Mouse (Mus musculus): ENCODE results near the gene Emilin1. TPM values are rescaled to one million over a fixed set of nuclear protein-coding genes. Genes with fewer than 3 reads are reported as not detected.

Gene Emilin1
- polyA plus RNA-seq, 1 experiment from 2014 or later, result 59.7 TPM

DNA sequence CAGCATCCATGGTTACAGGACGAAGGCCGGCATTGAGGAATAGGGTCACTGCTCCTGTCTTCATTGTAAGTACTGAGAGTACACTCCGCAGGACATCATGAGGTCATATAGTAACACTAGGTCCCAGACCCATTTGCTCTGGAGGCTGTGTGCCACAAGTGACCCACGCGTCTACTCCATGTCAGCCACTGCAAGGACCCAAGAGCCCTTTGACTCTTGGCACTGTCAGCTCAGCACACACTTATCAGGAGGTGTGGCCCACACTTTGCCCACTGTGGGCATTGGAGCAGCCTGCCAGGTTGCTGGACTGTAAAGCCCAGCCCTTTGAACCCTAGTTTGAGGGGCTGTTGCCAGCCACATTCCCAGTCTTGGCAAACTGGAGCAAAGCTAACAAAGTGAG, 12.0 kb downstream of the Emilin1 start:
- ATAC-seq (ENCODE audit: insufficient read depth, low FRiP score, low TSS enrichment), result no peak
- no peak overlapping the region for H3K27ac ChIP-seq (ENCODE audit: low read depth, low read length)

DNA sequence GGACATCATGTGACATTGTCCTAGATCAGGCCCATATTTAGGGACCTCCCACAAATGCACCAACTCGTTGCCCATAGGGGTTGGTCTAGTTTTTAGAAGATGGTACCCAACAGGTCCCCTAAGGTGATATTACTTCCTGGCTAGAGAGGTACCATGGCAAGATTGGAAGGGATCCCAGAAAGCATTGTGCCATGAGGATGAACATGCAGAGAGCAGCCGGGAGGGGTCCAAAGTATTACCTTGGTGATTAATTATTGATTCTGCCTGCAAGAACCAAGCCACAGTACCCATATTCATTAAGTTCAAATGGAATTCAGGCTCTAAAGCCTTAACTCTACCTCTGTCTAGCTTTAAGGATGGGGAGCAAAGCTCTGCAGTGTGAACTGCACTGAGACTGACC, 12.9 kb downstream of the Emilin1 start:
- no peak overlapping the region for H3K27ac ChIP-seq (ENCODE audit: low read depth, low read length)
- H3K9ac ChIP-seq (ENCODE audit: low read length), result no peak overlapping the region
- ATAC-seq (ENCODE audit: insufficient read depth, low FRiP score, low TSS enrichment) (no peak), DNase-seq (ENCODE audit: low spot score) (no peak)
- no peaks in the 10 kb centered on the region for H3K27me3 ChIP-seq (ENCODE audit: control insufficient read depth, insufficient read depth, low read length)
- H3K4me1 ChIP-seq (ENCODE audit: control insufficient read depth, insufficient read depth, low read length), result peaks cover 8% of the 10 kb centered on the region
- no peaks in the 10 kb centered on the region for H3K36me3 ChIP-seq (ENCODE audit: control insufficient read depth, insufficient read depth, low read length)
- no peak overlapping the region for H3K4me3 ChIP-seq (ENCODE audit: low read depth, low read length)
- WGBS, result 82% methylated on average over 2 of the region's 2 CpGs
- no peak overlapping the region for H3K4me2 ChIP-seq (ENCODE audit: low read depth)
- no peaks in the 10 kb centered on the region for H3K9me3 ChIP-seq (ENCODE audit: control insufficient read depth, low read length)

More for the DNA sequence above, 12.0 kb downstream of the Emilin1 start:
- 95% methylated on average over 5 of the region's 5 CpGs for WGBS
- Histone ChIP-seq H3K4me1 (ENCODE audit: control insufficient read depth, insufficient read depth, low read length) (peaks cover 8% of the 10 kb centered on the region), H3K9me3 (ENCODE audit: control insufficient read depth, low read length) (no peaks in the 10 kb centered on the region), H3K36me3 (ENCODE audit: control insufficient read depth, insufficient read depth, low read length) (no peaks in the 10 kb centered on the region), H3K4me3 (ENCODE audit: low read depth, low read length) (no peak overlapping the region), H3K9ac (ENCODE audit: low read length) (no peak overlapping the region), H3K4me2 (ENCODE audit: low read depth) (no peak overlapping the region), H3K27me3 (ENCODE audit: control insufficient read depth, insufficient read depth, low read length) (no peaks in the 10 kb centered on the region)
- DNase-seq (ENCODE audit: low spot score), result no peak

DNA sequence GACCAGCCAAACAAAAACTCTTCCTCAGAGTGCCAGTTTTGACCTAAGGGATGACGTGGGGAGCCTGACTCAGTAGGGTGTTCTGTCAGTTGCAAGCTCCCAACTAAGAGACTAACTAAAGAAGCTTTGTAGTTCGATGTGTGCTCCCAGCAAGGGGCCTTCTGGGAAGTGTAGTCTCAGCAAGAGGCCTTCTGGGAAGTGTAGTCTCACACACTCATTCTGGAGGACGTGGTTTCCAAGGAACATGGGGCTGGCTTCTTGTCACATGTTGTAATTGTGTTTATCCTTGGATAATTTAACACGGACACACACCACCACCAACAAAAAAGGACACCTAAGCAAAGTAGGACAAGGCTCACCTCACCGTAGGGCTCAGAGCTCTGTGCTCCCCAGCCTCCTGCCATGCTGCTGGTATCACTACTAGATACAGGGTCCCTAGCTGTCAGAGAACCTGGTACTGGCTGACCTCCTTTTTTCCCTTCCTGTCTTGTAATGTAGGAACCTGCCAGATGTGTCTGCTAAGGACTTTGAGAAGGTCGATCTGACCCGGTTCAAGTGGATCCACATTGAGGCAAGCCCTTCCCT, 14.8 kb downstream of the Emilin1 start:
- H3K9ac ChIP-seq (ENCODE audit: low read length), result no peak overlapping the region
- H3K9me3 ChIP-seq (ENCODE audit: control insufficient read depth, low read length), result no peaks in the 10 kb centered on the region
- H3K4me1 ChIP-seq (ENCODE audit: control insufficient read depth, insufficient read depth, low read length), result no peaks in the 10 kb centered on the region
- no peaks in the 10 kb centered on the region for H3K36me3 ChIP-seq (ENCODE audit: control insufficient read depth, insufficient read depth, low read length)
- no peak overlapping the region for H3K27ac ChIP-seq (ENCODE audit: low read depth, low read length)
- no peaks in the 10 kb centered on the region for H3K27me3 ChIP-seq (ENCODE audit: control insufficient read depth, insufficient read depth, low read length)
- 41% methylated on average over 7 of the region's 7 CpGs for WGBS
- no peak overlapping the region for H3K4me3 ChIP-seq (ENCODE audit: low read depth, low read length)
- peak overlapping the region; percentile 29 for H3K4me2 ChIP-seq (ENCODE audit: low read depth)
- ATAC-seq (ENCODE audit: insufficient read depth, low FRiP score, low TSS enrichment) (0 out of 2 replicates have a peak, but pooled peaks have one; percentile 41), DNase-seq (ENCODE audit: low spot score) (no peak)

DNA sequence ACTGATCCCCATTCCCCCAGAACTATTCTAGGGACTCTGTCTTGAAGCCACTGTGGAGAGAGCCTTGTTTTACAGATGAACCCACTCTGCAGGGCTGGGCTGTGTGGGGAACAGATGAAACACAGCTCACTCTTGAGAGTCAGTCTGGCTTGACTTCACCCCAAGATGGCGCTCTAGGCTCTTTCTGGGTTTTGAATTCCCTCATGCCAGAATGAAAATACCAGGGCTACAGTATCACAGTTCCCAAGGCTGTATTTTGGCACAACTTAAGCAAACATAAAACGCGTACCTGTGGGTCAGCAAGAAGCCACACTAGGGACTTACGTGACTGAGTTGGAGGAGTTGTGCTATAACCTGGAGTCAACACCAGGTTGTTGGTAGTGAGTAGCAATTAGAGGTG, 16.9 kb downstream of the Emilin1 start:
- ATAC-seq (ENCODE audit: insufficient read depth, low FRiP score, low TSS enrichment), result no peak

DNA sequence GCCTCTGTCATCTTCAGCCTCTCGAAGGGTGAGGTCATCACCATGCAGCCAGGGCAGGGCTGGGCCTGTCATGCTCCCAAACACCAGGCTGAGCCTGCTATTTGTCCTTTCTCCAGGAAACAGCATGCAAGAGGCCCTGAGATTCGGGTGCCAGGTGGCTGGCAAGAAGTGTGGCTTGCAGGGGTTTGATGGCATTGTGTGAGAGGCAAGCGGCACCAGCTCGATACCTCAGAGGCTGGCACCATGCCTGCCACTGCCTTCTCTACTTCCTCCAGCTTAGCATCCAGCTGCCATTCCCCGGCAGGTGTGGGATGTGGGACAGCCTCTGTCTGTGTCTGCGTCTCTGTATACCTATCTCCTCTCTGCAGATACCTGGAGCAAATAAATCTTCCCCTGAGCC, 17.6 kb downstream of the Emilin1 start:
- WGBS, result 86% methylated on average over 6 of the region's 6 CpGs
- H3K4me3 ChIP-seq (ENCODE audit: low read depth, low read length), result no peak overlapping the region
- H3K4me1 ChIP-seq (ENCODE audit: control insufficient read depth, insufficient read depth, low read length), result no peaks in the 10 kb centered on the region
- ATAC-seq (ENCODE audit: insufficient read depth, low FRiP score, low TSS enrichment) (no peak), DNase-seq (ENCODE audit: low spot score) (no peak)
- H3K9me3 ChIP-seq (ENCODE audit: control insufficient read depth, low read length), result no peaks in the 10 kb centered on the region
- no peaks in the 10 kb centered on the region for H3K27me3 ChIP-seq (ENCODE audit: control insufficient read depth, insufficient read depth, low read length)
- no peak overlapping the region for H3K9ac ChIP-seq (ENCODE audit: low read length)
- no peak overlapping the region for H3K4me2 ChIP-seq (ENCODE audit: low read depth)
- no peaks in the 10 kb centered on the region for H3K36me3 ChIP-seq (ENCODE audit: control insufficient read depth, insufficient read depth, low read length)
- H3K27ac ChIP-seq (ENCODE audit: low read depth, low read length), result no peak overlapping the region

More for the DNA sequence above, 16.9 kb downstream of the Emilin1 start:
- Histone ChIP-seq H3K4me3 (ENCODE audit: low read depth, low read length) (no peak overlapping the region), H3K4me1 (ENCODE audit: control insufficient read depth, insufficient read depth, low read length) (no peaks in the 10 kb centered on the region), H3K4me2 (ENCODE audit: low read depth) (no peak overlapping the region), H3K27me3 (ENCODE audit: control insufficient read depth, insufficient read depth, low read length) (no peaks in the 10 kb centered on the region), H3K9me3 (ENCODE audit: control insufficient read depth, low read length) (no peaks in the 10 kb centered on the region), H3K9ac (ENCODE audit: low read length) (no peak overlapping the region), H3K27ac (ENCODE audit: low read depth, low read length) (no peak overlapping the region), H3K36me3 (ENCODE audit: control insufficient read depth, insufficient read depth, low read length) (no peaks in the 10 kb centered on the region)
- DNase-seq (ENCODE audit: low spot score), result peak; percentile 65
- WGBS, result 42% methylated on average over 4 of the region's 4 CpGs

DNA sequence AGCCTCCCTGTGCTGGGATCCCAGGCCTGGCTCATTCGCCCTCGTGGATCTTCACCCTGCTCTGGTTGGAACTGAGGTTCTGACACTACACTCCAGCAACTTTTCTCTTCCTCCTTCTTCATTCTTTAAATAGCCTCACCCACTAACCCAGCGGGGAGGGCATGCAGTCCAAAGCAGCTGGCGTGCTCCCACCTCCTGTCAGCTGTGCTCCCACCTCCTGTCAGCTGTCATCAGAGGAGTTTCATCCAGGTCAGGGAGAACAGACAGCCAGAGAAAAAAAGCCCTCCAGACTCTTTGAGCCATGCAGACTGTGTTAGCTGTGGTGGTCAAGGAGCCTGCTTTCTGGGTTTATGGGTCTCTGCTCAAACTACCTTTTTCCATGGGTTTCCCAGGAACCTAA, 18.2 kb downstream of the Emilin1 start:
- no peak overlapping the region for H3K4me3 ChIP-seq (ENCODE audit: low read depth, low read length)
- no peaks in the 10 kb centered on the region for H3K36me3 ChIP-seq (ENCODE audit: control insufficient read depth, insufficient read depth, low read length)
- 92% methylated on average over 4 of the region's 4 CpGs for WGBS
- no peaks in the 10 kb centered on the region for H3K9me3 ChIP-seq (ENCODE audit: control insufficient read depth, low read length)
- no peak overlapping the region for H3K9ac ChIP-seq (ENCODE audit: low read length)
- H3K27me3 ChIP-seq (ENCODE audit: control insufficient read depth, insufficient read depth, low read length), result no peaks in the 10 kb centered on the region
- DNase-seq (ENCODE audit: low spot score) (no peak), ATAC-seq (ENCODE audit: insufficient read depth, low FRiP score, low TSS enrichment) (no peak)
- H3K4me2 ChIP-seq (ENCODE audit: low read depth), result no peak overlapping the region
- no peaks in the 10 kb centered on the region for H3K4me1 ChIP-seq (ENCODE audit: control insufficient read depth, insufficient read depth, low read length)
- H3K27ac ChIP-seq (ENCODE audit: low read depth, low read length), result no peak overlapping the region

DNA sequence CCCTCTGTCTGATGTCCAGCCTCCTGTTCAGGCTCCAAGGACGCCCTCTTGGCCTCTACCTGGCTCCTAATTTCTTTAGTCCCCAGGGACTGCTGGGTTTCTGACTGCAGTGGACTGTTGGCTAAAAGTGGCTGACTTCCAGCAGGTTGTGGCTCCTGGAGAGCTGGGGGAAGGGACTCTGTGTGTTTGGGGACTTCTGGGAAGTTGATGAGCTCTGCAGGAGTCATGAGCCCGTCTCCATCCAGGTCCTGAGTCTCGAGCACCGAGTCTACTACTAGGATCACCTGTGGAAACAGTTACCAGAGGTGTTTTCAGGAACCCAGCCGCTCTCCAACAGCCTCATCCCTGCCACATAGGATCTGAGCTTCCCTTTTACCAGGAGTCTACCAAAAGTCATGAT, 20.5 kb downstream of the Emilin1 start:
- H3K4me3 ChIP-seq (ENCODE audit: low read depth, low read length), result no peak overlapping the region
- ATAC-seq (ENCODE audit: insufficient read depth, low FRiP score, low TSS enrichment) (no peak), DNase-seq (ENCODE audit: low spot score) (no peak)
- no peaks in the 10 kb centered on the region for H3K4me1 ChIP-seq (ENCODE audit: control insufficient read depth, insufficient read depth, low read length)
- H3K27me3 ChIP-seq (ENCODE audit: control insufficient read depth, insufficient read depth, low read length), result no peaks in the 10 kb centered on the region
- no peaks in the 10 kb centered on the region for H3K9me3 ChIP-seq (ENCODE audit: control insufficient read depth, low read length)
- no peak overlapping the region for H3K4me2 ChIP-seq (ENCODE audit: low read depth)
- WGBS, result 65% methylated on average over 5 of the region's 5 CpGs
- no peak overlapping the region for H3K27ac ChIP-seq (ENCODE audit: low read depth, low read length)
- no peaks in the 10 kb centered on the region for H3K36me3 ChIP-seq (ENCODE audit: control insufficient read depth, insufficient read depth, low read length)
- H3K9ac ChIP-seq (ENCODE audit: low read length), result no peak overlapping the region

DNA sequence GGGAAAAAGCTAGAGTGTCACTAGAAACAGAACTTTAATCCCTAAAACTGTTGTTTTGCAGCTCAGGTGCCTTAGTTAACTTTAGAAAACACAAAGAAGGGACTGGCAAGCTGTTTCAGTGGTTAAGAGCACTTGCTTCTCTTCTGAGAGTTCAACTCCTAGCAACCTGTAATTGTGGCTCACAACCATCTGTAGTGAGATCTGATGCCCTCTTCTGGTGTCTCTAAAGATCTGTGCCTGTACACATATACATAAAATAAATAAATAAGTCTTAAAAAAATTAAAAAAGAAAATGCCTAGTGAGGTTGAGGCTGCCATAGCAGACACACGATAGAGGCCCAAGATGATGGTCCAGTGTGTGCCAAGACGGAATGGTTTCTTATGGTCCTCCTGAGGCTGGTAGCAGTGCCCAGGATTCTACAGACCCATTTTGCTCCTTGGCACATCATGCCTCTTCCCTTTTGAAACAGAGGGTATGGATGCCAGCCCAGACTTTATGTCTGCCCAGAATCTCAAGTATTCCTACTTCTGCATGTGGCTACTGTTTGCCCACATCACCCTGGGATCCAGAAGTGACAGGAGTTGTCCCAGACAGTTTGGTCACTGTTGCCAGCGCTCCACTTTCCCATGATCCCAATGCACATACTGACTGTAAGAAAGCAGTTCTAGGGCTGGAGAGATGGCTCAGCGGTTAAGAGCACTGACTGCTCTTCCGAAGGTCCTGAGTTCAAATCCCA, 21.7 kb downstream of the Emilin1 start:
- no peaks in the 10 kb centered on the region for H3K27me3 ChIP-seq (ENCODE audit: control insufficient read depth, insufficient read depth, low read length)
- H3K9ac ChIP-seq (ENCODE audit: low read length), result no peak overlapping the region
- 90% methylated on average over 5 of the region's 5 CpGs for WGBS
- H3K4me2 ChIP-seq (ENCODE audit: low read depth), result no peak overlapping the region
- no peaks in the 10 kb centered on the region for H3K4me1 ChIP-seq (ENCODE audit: control insufficient read depth, insufficient read depth, low read length)
- no peaks in the 10 kb centered on the region for H3K9me3 ChIP-seq (ENCODE audit: control insufficient read depth, low read length)
- H3K27ac ChIP-seq (ENCODE audit: low read depth, low read length), result no peak overlapping the region
- ATAC-seq (ENCODE audit: insufficient read depth, low FRiP score, low TSS enrichment) (no peak), DNase-seq (ENCODE audit: low spot score) (no peak)
- no peaks in the 10 kb centered on the region for H3K36me3 ChIP-seq (ENCODE audit: control insufficient read depth, insufficient read depth, low read length)
- no peak overlapping the region for H3K4me3 ChIP-seq (ENCODE audit: low read depth, low read length)

DNA sequence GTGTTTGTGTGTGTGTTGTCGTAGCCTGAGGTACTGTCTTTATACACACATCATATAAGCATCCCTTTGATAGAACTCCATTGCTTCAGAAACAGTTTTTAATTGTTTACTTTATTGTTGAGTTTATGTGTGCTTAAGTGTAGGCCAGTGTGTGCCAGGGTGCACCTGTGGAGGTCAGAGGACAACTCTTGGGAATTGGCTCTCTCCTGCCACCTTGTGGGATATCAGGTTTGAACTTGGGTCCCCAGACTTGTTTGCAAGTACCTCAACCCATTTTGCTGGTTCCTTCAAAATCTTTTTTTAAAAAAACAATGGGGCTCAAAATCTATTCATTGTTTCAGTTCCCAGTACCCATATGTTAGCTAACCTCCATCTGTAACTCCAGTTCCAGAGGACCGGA, 29.8 kb downstream of the Emilin1 start:
- Histone ChIP-seq H3K4me1 (ENCODE audit: control insufficient read depth, insufficient read depth, low read length) (no peaks in the 10 kb centered on the region), H3K9ac (ENCODE audit: low read length) (no peak overlapping the region), H3K27ac (ENCODE audit: low read depth, low read length) (no peak overlapping the region), H3K36me3 (ENCODE audit: control insufficient read depth, insufficient read depth, low read length) (no peaks in the 10 kb centered on the region), H3K4me2 (ENCODE audit: low read depth) (no peak overlapping the region), H3K27me3 (ENCODE audit: control insufficient read depth, insufficient read depth, low read length) (no peaks in the 10 kb centered on the region), H3K9me3 (ENCODE audit: control insufficient read depth, low read length) (no peaks in the 10 kb centered on the region), H3K4me3 (ENCODE audit: low read depth, low read length) (no peak overlapping the region)
- ATAC-seq (ENCODE audit: insufficient read depth, low FRiP score, low TSS enrichment), result no peak
- DNase-seq (ENCODE audit: low spot score), result no peak
- WGBS, result 89% methylated on average over 2 of the region's 2 CpGs
